Mouse (Mus musculus) heart, postnatal 0 days (tissue): ENCODE measurements at regions not wholly inside any gene's neighbourhood (a gene's known extent, or its start where the extent isn't known, plus 50 kb on each side); places are given as distances from the start of the nearest gene placed in this dataset.

Experiments
- CTCF ChIP-seq: IDR thresholded peaks from 2 replicates; pipeline ENCODE4 v1.5.1; 2016; ENCODE audit warnings: antibody characterized with exemption, control low read depth, low read depth
- EP300 ChIP-seq: IDR thresholded peaks from 2 replicates; pipeline ENCODE4 v1.6.1; 2016; ENCODE audit warnings: antibody characterized with exemption, low read depth

DNA sequence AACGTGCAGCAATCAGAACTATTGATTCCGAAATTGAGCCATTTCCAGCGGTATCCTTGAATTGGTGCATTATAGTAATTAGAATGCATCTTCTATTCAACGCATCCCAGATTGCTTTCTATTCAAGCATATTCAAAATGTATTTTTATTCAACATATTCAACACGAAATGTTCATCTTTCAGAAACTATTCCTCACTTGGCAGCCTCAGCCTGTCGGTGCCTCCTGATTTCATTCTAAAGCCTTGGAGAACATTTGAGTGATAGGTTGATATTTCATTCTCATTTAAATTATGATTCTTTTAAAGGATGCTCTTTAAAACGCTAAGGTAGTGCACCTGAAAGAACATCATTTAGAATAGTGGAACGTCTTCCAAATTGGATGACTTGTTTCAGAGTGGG lies 73.1 kb upstream of the Acsl1 start:
- TF ChIP-seq CTCF (no peak), EP300 (no peak)
